Mouse (Mus musculus) thymus, postnatal 4 days (tissue): Measurements from ENCODE around the gene Adck2.
A peak's percentile ranks its signal among the peaks of the same experiment; 100 is the strongest.

Experiments
- DNase-seq: peaks from one replicate; pipeline ENCODE4 v3.0.0; 2021

Gene Adck2

GRCm38 (mm10) chr6:39573791-39574554, at the start of gene Adck2:
Gene Adck2 (plus strand): TSS chr6:39573873.
- peak; percentile 83 for DNase-seq

- DNase-seq, result no peak
These were observed 46.9 kb upstream of the Adck2 start for GRCm38 (mm10) chr6:39526797-39527196.

GRCm38 (mm10) chr6:39527337-39527784, 46.3 kb upstream of the Adck2 start:
- no peak for DNase-seq

GRCm38 (mm10) chr6:39527811-39528210, 45.9 kb upstream of the Adck2 start:
- DNase-seq, result no peak

- no peak for DNase-seq
These were observed 44.8 kb upstream of the Adck2 start for GRCm38 (mm10) chr6:39528671-39529535.

GRCm38 (mm10) chr6:39534944-39535343, 38.7 kb upstream of the Adck2 start:
- DNase-seq, result no peak

GRCm38 (mm10) chr6:39536621-39537020, 37.1 kb upstream of the Adck2 start:
- DNase-seq, result no peak

GRCm38 (mm10) chr6:39537276-39537675, 36.4 kb upstream of the Adck2 start:
- no peak for DNase-seq

- DNase-seq, result no peak
These were observed 35.4 kb upstream of the Adck2 start for GRCm38 (mm10) chr6:39538227-39538626.

- DNase-seq, result peak; percentile 25
These were observed 34.0 kb upstream of the Adck2 start for GRCm38 (mm10) chr6:39539679-39540155.

GRCm38 (mm10) chr6:39540563-39540962, 33.1 kb upstream of the Adck2 start:
- no peak for DNase-seq

- peak; percentile 47 for DNase-seq
These were observed 30.8 kb upstream of the Adck2 start for GRCm38 (mm10) chr6:39542631-39543597.

GRCm38 (mm10) chr6:39543769-39544420, 29.8 kb upstream of the Adck2 start:
- no peak for DNase-seq

- no peak for DNase-seq
These were observed 28.2 kb upstream of the Adck2 start for GRCm38 (mm10) chr6:39545474-39545873.

GRCm38 (mm10) chr6:39548030-39548429, 25.6 kb upstream of the Adck2 start:
- no peak for DNase-seq

GRCm38 (mm10) chr6:39551981-39552636, 21.6 kb upstream of the Adck2 start:
- no peak for DNase-seq

- no peak for DNase-seq
These were observed 18.6 kb upstream of the Adck2 start for GRCm38 (mm10) chr6:39554888-39555647.

- no peak for DNase-seq
These were observed 18.1 kb upstream of the Adck2 start for GRCm38 (mm10) chr6:39555648-39555945.

- peak; percentile 63 for DNase-seq
These were observed 16.6 kb upstream of the Adck2 start for GRCm38 (mm10) chr6:39556900-39557659.

GRCm38 (mm10) chr6:39557723-39558261, 15.9 kb upstream of the Adck2 start, which contains the start of gene Dennd2a:
Gene Dennd2a (minus strand): TSS chr6:39557867.
- peak; percentile 67 for DNase-seq
